Mouse (Mus musculus): Measurements from ENCODE around the gene Cryab. TPM values are rescaled to one million over a fixed set of nuclear protein-coding genes. Genes with fewer than 3 reads are reported as not detected.

The Cryab gene
- polyA plus RNA-seq, 1 experiment from 2014 or later = 9.7 TPM

- H3K4me3 ChIP-seq (ENCODE audit: low read depth, low read length) = peak within 1 kb of the TSS; percentile 27
- ATAC-seq (peak; percentile 97), DNase-seq (ENCODE audit: low spot score) (peak; percentile 87)
- 12% methylated on average over 36 of the region's 36 CpGs for WGBS
- no peaks in the 10 kb centered on the region for H3K36me3 ChIP-seq (ENCODE audit: control insufficient read depth, insufficient read depth, low read length)
- peaks cover 7% of the 10 kb centered on the region; the same call in 1 of the 2 replicates for H3K4me1 ChIP-seq (ENCODE audit: control insufficient read depth, insufficient read depth, low read length)
- no peak within 1 kb of the TSS for H3K9ac ChIP-seq (ENCODE audit: low read length)
- H3K9me3 ChIP-seq (replicated peaks; ENCODE audit: control insufficient read depth, low read length) = no peaks in the 10 kb centered on the region
- no peak within 1 kb of the TSS for H3K27ac ChIP-seq (ENCODE audit: low read depth, low read length)
- no peaks in the 10 kb centered on the region for H3K27me3 ChIP-seq (replicated peaks; ENCODE audit: control insufficient read depth, insufficient read depth, low read length)
- H3K4me2 ChIP-seq (ENCODE audit: low read length) = peak within 1 kb of the TSS; percentile 62
Observed at GRCm38 (mm10) chr9:50738914-50739870, 11.9 kb upstream of the Cryab start, which contains the start of gene Dixdc1. Dixdc1 (minus strand) TSS chr9:50739517.

GRCm38 (mm10) chr9:50740867-50741784 lies 10.0 kb upstream of the Cryab start:
- H3K4me2 ChIP-seq (ENCODE audit: low read length) = no peak overlapping the region
- H3K4me3 ChIP-seq (ENCODE audit: low read depth, low read length) = no peak overlapping the region
- 91% methylated on average over 14 of the region's 14 CpGs for WGBS
- H3K9me3 ChIP-seq (replicated peaks; ENCODE audit: control insufficient read depth, low read length) = no peaks in the 10 kb centered on the region
- no peaks in the 10 kb centered on the region for H3K27me3 ChIP-seq (replicated peaks; ENCODE audit: control insufficient read depth, insufficient read depth, low read length)
- H3K27ac ChIP-seq (ENCODE audit: low read depth, low read length) = no peak overlapping the region
- no peak overlapping the region for H3K9ac ChIP-seq (ENCODE audit: low read length)
- H3K36me3 ChIP-seq (ENCODE audit: control insufficient read depth, insufficient read depth, low read length) = no peaks in the 10 kb centered on the region
- DNase-seq (ENCODE audit: low spot score) = no peak
- H3K4me1 ChIP-seq (ENCODE audit: control insufficient read depth, insufficient read depth, low read length) = peaks cover 7% of the 10 kb centered on the region; the same call in 1 of the 2 replicates
- no peak for ATAC-seq

GRCm38 (mm10) chr9:50742261-50742660 lies 8.9 kb upstream of the Cryab start:
- ATAC-seq = no peak
- Histone ChIP-seq H3K4me1 (ENCODE audit: control insufficient read depth, insufficient read depth, low read length) (peaks cover 7% of the 10 kb centered on the region; the same call in 1 of the 2 replicates), H3K9ac (ENCODE audit: low read length) (no peak overlapping the region), H3K9me3 (replicated peaks; ENCODE audit: control insufficient read depth, low read length) (no peaks in the 10 kb centered on the region), H3K36me3 (ENCODE audit: control insufficient read depth, insufficient read depth, low read length) (no peaks in the 10 kb centered on the region), H3K27ac (ENCODE audit: low read depth, low read length) (no peak overlapping the region), H3K27me3 (replicated peaks; ENCODE audit: control insufficient read depth, insufficient read depth, low read length) (no peaks in the 10 kb centered on the region), H3K4me3 (ENCODE audit: low read depth, low read length) (no peak overlapping the region), H3K4me2 (ENCODE audit: low read length) (no peak overlapping the region)
- no peak for DNase-seq (ENCODE audit: low spot score)
- 90% methylated on average over 3 of the region's 3 CpGs for WGBS

- H3K36me3 ChIP-seq (ENCODE audit: control insufficient read depth, insufficient read depth, low read length) = no peaks in the 10 kb centered on the region
- H3K27ac ChIP-seq (ENCODE audit: low read depth, low read length) = no peak overlapping the region
- H3K4me1 ChIP-seq (ENCODE audit: control insufficient read depth, insufficient read depth, low read length) = peaks cover 7% of the 10 kb centered on the region; the same call in 1 of the 2 replicates
- no peaks in the 10 kb centered on the region for H3K9me3 ChIP-seq (replicated peaks; ENCODE audit: control insufficient read depth, low read length)
- DNase-seq (ENCODE audit: low spot score) = no peak
- no peak overlapping the region for H3K4me2 ChIP-seq (ENCODE audit: low read length)
- no peak overlapping the region for H3K9ac ChIP-seq (ENCODE audit: low read length)
- WGBS = 83% methylated on average over 2 of the region's 2 CpGs
- no peak for ATAC-seq
- H3K4me3 ChIP-seq (ENCODE audit: low read depth, low read length) = no peak overlapping the region
- H3K27me3 ChIP-seq (replicated peaks; ENCODE audit: control insufficient read depth, insufficient read depth, low read length) = no peaks in the 10 kb centered on the region
Observed at GRCm38 (mm10) chr9:50742744-50743143, 8.4 kb upstream of the Cryab start.

GRCm38 (mm10) chr9:50745806-50746205 lies 5.3 kb upstream of the Cryab start:
- H3K4me1 ChIP-seq (ENCODE audit: control insufficient read depth, insufficient read depth, low read length) = no peaks in the 10 kb centered on the region; the same call in 1 of the 2 replicates
- no peaks in the 10 kb centered on the region for H3K36me3 ChIP-seq (ENCODE audit: control insufficient read depth, insufficient read depth, low read length)
- peak overlapping the region; percentile 52 for H3K4me2 ChIP-seq (ENCODE audit: low read length)
- ATAC-seq (no peak), DNase-seq (ENCODE audit: low spot score) (no peak)
- H3K27me3 ChIP-seq (replicated peaks; ENCODE audit: control insufficient read depth, insufficient read depth, low read length) = no peaks in the 10 kb centered on the region
- peak overlapping the region; percentile 38; the same call in 1 of the 2 replicates for H3K9ac ChIP-seq (ENCODE audit: low read length)
- peak overlapping the region; percentile 23 for H3K4me3 ChIP-seq (ENCODE audit: low read depth, low read length)
- WGBS = 13% methylated on average over 7 of the region's 7 CpGs
- no peak overlapping the region for H3K27ac ChIP-seq (ENCODE audit: low read depth, low read length)
- no peaks in the 10 kb centered on the region for H3K9me3 ChIP-seq (replicated peaks; ENCODE audit: control insufficient read depth, low read length)

DNA sequence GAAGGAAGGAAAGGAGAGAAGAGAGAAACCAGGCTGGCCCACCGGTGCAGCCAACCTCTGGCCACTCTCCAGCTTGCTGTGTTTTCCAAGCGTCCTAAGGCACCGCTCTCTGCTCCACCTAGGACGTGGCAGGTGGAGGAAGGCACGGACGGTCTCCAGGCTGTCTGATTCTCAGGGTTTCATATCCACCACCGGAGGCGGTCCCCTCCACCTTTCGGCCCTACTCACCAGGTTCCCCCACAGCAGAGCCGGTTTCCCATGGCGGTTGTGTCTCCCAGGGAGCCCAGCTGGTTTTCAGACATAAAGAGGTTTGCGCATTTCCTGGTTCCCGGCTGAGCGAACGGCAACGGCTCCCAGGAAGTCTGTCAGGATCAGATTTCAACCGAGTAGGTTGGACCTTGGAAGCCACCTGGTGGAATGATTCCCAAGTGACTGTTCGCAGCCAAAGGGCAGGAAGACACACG lies 4.9 kb upstream of the Cryab start, which contains the start of gene 2310030G06Rik:
Gene 2310030G06Rik, minus strand, starts transcription at position 323 of the 464 bp plus-strand sequence.
- Histone ChIP-seq H3K4me1 (ENCODE audit: control insufficient read depth, insufficient read depth, low read length) (no peaks in the 10 kb centered on the region; the same call in 1 of the 2 replicates), H3K36me3 (ENCODE audit: control insufficient read depth, insufficient read depth, low read length) (no peaks in the 10 kb centered on the region), H3K4me3 (ENCODE audit: low read depth, low read length) (peak within 1 kb of the TSS; percentile 23), H3K27me3 (replicated peaks; ENCODE audit: control insufficient read depth, insufficient read depth, low read length) (no peaks in the 10 kb centered on the region), H3K27ac (ENCODE audit: low read depth, low read length) (no peak within 1 kb of the TSS), H3K9ac (ENCODE audit: low read length) (peak within 1 kb of the TSS; percentile 38; the same call in 1 of the 2 replicates), H3K4me2 (ENCODE audit: low read length) (peak within 1 kb of the TSS; percentile 52), H3K9me3 (replicated peaks; ENCODE audit: control insufficient read depth, low read length) (no peaks in the 10 kb centered on the region)
- under 1% methylated on average over 19 of the region's 19 CpGs for WGBS
- no peak for ATAC-seq
- DNase-seq (ENCODE audit: low spot score) = peak; percentile 47

GRCm38 (mm10) chr9:50750706-50751105 lies 419 bp upstream of the Cryab start:
- Histone ChIP-seq H3K27me3 (replicated peaks; ENCODE audit: control insufficient read depth, insufficient read depth, low read length) (no peaks in the 10 kb centered on the region), H3K4me3 (ENCODE audit: low read depth, low read length) (no peak overlapping the region), H3K9ac (ENCODE audit: low read length) (no peak overlapping the region), H3K9me3 (replicated peaks; ENCODE audit: control insufficient read depth, low read length) (no peaks in the 10 kb centered on the region), H3K4me1 (ENCODE audit: control insufficient read depth, insufficient read depth, low read length) (no peaks in the 10 kb centered on the region; the same call in 1 of the 2 replicates), H3K36me3 (ENCODE audit: control insufficient read depth, insufficient read depth, low read length) (no peaks in the 10 kb centered on the region), H3K27ac (ENCODE audit: low read depth, low read length) (no peak overlapping the region), H3K4me2 (ENCODE audit: low read length) (no peak overlapping the region)
- ATAC-seq (no peak), DNase-seq (ENCODE audit: low spot score) (no peak)
- 64% methylated on average over 6 of the region's 6 CpGs for WGBS

GRCm38 (mm10) chr9:50752054-50752602 lies 1.0 kb downstream of the Cryab start, which contains the start of gene Hspb2:
Hspb2 (minus strand) TSS chr9:50752354.
- WGBS = 60% methylated on average over 14 of the region's 14 CpGs

More at GRCm38 (mm10) chr9:50752054-50752602, 1.0 kb downstream of the Cryab start, which contains the start of gene Hspb2:
- no peaks in the 10 kb centered on the region for H3K36me3 ChIP-seq (ENCODE audit: control insufficient read depth, insufficient read depth, low read length)
- no peaks in the 10 kb centered on the region; the same call in 1 of the 2 replicates for H3K4me1 ChIP-seq (ENCODE audit: control insufficient read depth, insufficient read depth, low read length)
- no peak for ATAC-seq
- no peaks in the 10 kb centered on the region for H3K27me3 ChIP-seq (replicated peaks; ENCODE audit: control insufficient read depth, insufficient read depth, low read length)
- H3K27ac ChIP-seq (ENCODE audit: low read depth, low read length) = no peak within 1 kb of the TSS
- no peaks in the 10 kb centered on the region for H3K9me3 ChIP-seq (replicated peaks; ENCODE audit: control insufficient read depth, low read length)
- no peak for DNase-seq (ENCODE audit: low spot score)
- H3K9ac ChIP-seq (ENCODE audit: low read length) = no peak within 1 kb of the TSS
- no peak within 1 kb of the TSS for H3K4me2 ChIP-seq (ENCODE audit: low read length)
- H3K4me3 ChIP-seq (ENCODE audit: low read depth, low read length) = no peak within 1 kb of the TSS
